Mouse (Mus musculus): ENCODE measurements at regions not wholly inside any gene's neighbourhood (a gene's known extent, or its start where the extent isn't known, plus 50 kb on each side); places are given as distances from the start of the nearest gene placed in this dataset.

- no peak for DNase-seq (ENCODE audit: low read depth in 2 of 2, low spot score in 2 of 2)
Measured at GRCm38 (mm10) chr2:178990959-178991358, 451.3 kb upstream of the Cdh4 start.

DNA sequence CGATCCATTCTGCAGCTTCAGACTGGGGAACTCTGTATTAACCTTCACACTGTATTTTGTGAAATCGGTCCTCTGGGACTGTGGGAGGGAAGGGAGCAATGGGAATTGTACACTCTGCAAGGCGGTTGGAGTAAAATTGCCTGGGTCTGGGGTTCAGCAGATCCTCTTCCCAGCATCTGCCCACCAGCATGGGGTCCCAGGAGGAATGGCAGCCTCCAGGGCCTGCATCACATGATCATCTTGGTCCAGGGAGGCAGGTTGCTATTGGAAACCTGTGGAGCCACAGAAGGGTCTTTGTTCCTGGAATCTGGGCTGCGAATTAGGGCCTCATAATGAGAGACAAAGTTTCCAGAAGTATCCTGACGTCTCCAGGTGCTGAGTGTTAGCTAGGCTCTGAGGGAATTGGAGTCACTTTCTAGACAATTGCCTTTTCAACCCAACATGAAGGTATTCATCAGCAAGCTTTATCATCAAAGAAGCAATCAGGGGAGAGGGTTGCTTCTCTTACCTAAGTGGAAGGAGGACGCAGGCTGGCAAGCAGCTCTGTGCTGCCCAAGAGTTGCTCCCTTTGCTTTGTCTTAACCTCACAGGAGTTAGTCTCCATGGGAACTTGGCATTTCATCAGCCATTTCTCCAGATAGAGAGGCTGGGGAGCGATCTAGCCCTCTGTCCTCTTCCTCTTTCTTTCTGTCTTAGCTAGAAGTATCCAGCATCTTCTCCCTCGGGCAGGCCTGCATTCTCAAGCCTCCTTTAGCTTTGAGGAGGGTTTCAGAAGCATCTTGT, 449.7 kb upstream of the Cdh4 start:
- DNase-seq (ENCODE audit: low read depth in 2 of 2, low spot score in 2 of 2), result no peak

DNA sequence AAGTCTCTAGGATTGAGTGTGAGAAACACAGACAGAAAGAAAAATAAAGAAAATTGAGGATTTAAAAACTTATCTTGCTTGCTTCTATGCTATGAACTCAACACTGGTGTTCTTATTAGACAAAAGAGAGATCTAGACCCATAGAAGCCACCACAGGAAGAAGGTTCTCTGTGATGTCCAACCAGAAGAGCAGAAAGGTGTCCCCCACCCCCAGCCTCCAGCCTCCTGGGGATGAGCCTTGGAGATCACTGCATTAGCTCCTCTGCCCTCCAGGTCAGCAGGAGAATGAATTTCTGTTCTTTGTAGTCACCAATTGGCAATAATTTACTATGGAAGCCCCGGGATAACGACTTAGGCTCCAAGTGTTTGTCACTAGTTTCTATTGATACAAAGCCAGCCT, 444.3 kb upstream of the Cdh4 start:
- no peak for DNase-seq (ENCODE audit: low read depth in 2 of 2, low spot score in 2 of 2)

- DNase-seq (ENCODE audit: low read depth in 2 of 2, low spot score in 2 of 2), result no peak
Measured at GRCm38 (mm10) chr2:179000448-179001081, 441.7 kb upstream of the Cdh4 start.

DNA sequence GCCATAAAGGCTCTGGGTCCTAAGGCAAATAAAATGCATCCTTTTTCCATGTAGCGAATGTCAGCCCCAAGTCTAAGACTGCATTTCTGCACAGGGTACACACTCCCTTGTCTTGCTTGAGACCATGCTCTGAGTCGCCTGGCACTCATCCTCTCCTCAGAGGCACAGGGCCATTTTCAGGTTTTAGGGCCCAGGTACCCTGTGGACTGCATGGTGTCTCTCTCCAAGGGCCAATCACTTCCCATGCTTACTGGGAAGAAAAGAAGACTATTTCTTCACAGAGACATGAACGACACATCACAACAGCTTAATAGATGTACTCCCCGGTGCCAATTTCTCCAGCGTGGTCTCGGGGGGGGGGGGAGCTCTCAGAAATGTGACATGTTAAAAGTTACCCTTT, 434.5 kb upstream of the Cdh4 start:
- no peak for DNase-seq (ENCODE audit: low read depth in 2 of 2, low spot score in 2 of 2)

GRCm38 (mm10) chr2:179013891-179014593, 428.2 kb upstream of the Cdh4 start:
- DNase-seq (ENCODE audit: low read depth in 2 of 2, low spot score in 2 of 2), result no peak

GRCm38 (mm10) chr2:179022675-179023194, 419.5 kb upstream of the Cdh4 start:
- DNase-seq (ENCODE audit: low read depth in 2 of 2, low spot score in 2 of 2), result no peak

DNA sequence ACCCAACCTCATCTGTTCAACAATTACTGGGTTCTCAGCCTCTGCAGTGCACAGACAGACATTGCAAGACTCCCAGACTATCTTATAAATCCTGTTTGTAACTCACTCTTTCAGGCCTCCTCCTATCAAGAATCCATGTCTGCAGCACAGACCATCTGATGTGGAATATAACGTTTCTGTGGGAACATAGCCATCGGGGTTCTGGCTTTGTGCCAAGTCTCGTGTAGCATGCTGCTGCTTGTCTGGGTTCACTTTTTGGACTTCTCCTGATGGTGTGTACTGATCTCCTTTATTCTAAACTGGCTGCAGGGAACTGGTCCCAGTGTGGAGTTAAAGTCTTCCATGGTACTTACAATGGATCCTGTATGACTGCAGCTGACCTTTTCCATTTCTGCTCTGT, 418.0 kb upstream of the Cdh4 start:
- DNase-seq (ENCODE audit: low read depth in 2 of 2, low spot score in 2 of 2), result no peak

DNA sequence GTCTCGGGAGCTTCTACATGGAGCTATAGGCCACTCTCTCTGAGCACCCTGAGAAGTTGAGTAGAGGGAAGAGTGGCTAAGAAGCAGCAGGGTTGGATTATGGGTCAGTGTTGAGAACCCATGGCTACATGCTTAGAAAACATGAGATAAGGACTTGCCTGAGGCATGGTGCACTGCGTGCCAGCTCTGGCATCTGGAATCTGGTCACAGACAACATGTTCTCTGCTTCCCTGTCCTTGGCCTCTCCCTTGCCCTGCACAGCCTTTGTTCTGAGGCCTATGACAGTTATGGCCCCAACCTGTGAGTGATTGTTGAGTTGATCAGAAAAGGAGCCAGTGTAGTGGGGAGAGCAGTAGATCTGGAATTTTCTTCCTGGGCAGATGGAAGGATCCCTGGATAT, 409.1 kb upstream of the Cdh4 start:
- DNase-seq (ENCODE audit: low read depth in 2 of 2, low spot score in 2 of 2), result no peak

- no peak for DNase-seq (ENCODE audit: low read depth in 2 of 2, low spot score in 2 of 2)
Measured at GRCm38 (mm10) chr2:179035446-179035845, 406.8 kb upstream of the Cdh4 start.

- DNase-seq (ENCODE audit: low read depth in 2 of 2, low spot score in 2 of 2), result no peak
Measured at GRCm38 (mm10) chr2:179039697-179040096, 402.5 kb upstream of the Cdh4 start.

- DNase-seq (ENCODE audit: low read depth in 2 of 2, low spot score in 2 of 2), result no peak
Measured at GRCm38 (mm10) chr2:179043671-179044070, 398.6 kb upstream of the Cdh4 start.

GRCm38 (mm10) chr2:179045361-179045760, 396.9 kb upstream of the Cdh4 start:
- no peak for DNase-seq (ENCODE audit: low read depth in 2 of 2, low spot score in 2 of 2)

DNA sequence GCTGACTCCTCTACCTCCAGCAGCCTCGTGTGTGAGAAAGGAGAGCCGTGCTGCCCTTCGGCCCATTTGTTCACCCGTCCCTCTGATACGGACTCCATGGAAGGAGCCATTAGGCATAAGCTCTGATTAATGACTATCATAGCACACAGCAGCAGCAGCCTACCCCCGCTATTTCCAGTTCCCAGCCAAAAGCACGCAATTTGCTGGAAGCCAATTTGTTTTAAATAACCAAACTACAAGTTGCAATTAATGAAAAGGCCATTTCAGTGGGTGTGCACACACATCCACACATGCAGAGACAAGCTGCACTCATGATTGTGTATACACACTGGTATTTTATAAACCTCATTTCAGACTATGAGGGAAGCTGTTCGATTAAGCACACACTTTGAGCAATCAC, 387.8 kb upstream of the Cdh4 start:
- no peak for DNase-seq (ENCODE audit: low read depth in 2 of 2, low spot score in 2 of 2)

DNA sequence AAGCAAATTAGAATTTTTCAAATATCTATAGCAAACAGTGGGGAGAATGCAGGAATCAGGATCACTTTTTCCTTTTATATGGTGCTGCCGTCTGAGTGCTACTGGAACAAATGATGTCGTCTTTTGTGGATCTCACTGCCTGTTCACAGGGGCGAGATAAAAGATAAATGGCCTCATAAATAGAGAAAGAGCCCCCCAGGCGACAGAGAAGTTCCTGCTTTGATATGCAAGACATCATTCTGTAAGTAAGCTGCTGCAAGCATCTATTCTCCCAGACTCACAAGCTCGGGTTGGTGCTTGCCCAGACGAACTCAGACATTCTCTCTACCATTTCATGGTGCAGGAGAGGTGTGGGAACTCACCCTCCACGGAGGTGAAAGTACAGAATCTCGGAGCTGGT, 377.6 kb upstream of the Cdh4 start:
- DNase-seq (ENCODE audit: low read depth in 2 of 2, low spot score in 2 of 2), result no peak

DNA sequence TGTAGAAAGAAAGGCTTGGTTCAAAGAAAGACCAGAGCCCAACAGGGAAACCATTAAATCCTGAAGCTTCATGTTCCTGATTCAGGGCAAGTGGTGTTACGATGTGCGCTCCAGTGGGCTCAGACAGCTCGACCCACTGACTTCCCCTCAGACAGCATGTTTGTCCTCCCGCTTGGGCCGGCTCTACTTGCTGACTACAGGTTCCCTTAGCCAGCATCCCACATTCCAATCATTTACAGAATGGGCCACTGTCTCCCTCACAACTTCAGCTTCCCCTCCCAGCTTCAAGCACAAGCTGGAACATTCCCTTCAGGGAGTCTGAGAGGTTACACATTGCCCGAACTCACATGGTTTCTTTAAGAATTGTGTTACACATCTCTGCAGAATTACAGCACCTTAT, 372.7 kb upstream of the Cdh4 start:
- DNase-seq (ENCODE audit: low read depth in 2 of 2, low spot score in 2 of 2), result no peak

DNA sequence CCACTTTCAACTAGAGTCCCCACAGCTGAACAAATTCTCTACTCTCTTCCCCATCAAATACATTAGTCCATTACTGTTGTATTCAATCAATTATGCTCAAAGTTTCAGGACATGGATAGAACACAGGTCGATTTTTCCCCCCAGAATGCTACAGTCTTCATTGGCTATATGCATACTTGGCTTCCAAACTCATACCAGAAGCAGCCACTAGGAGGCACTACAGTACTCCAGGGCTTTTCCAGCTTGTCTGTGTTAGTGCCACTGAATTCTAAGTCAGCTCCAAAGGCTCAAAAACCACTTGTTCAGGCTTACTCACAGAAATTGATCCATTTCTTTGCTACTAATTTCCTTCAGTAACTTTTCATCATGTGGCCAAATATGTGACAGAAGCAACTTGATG, 371.9 kb upstream of the Cdh4 start:
- no peak for DNase-seq (ENCODE audit: low read depth in 2 of 2, low spot score in 2 of 2)

GRCm38 (mm10) chr2:179080462-179081274, 361.6 kb upstream of the Cdh4 start:
- no peak for DNase-seq (ENCODE audit: low read depth in 2 of 2, low spot score in 2 of 2)

DNA sequence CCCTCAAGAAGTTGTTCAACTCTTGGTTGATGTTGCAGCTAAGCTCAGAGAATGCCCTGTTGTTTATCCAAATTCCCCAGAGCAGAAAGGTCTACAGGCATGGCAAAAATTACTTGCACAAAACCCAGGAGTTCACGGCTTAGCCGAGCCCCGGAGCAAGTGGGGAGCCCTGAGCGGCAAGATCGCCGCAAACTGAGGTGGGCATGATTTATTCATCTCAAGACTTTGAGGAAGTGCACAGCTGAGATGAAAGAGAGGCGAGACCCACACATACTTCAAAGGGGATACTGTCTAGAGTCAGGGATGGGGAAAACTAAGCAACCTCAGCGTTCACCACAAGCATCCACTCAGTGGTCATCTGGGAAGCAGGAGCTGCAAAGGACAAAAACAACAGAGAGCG, 355.3 kb upstream of the Cdh4 start:
- no peak for DNase-seq (ENCODE audit: low read depth in 2 of 2, low spot score in 2 of 2)

GRCm38 (mm10) chr2:179091480-179091879, 350.8 kb upstream of the Cdh4 start:
- no peak for DNase-seq (ENCODE audit: low read depth in 2 of 2, low spot score in 2 of 2)

GRCm38 (mm10) chr2:179093996-179094395, 348.2 kb upstream of the Cdh4 start:
- DNase-seq (ENCODE audit: low read depth in 2 of 2, low spot score in 2 of 2), result no peak
